Mouse (Mus musculus): ENCODE measurements around the gene Chaf1a. TPM values are rescaled to one million over a fixed set of nuclear protein-coding genes. Genes with fewer than 3 reads are reported as not detected.

Chaf1a gene
- total RNA-seq, 2 experiments from 2014 or later, result 2.1 to 2.3 TPM

GRCm38 (mm10) chr17:56111864-56112263 is 71.6 kb downstream of the Chaf1a start:
- peak; percentile 60 to 66 for DNase-seq (ENCODE audit: low spot score in 2 of 2)

- no peak for DNase-seq (ENCODE audit: low spot score in 2 of 2)
Measured at GRCm38 (mm10) chr17:56112743-56113142, 72.5 kb downstream of the Chaf1a start.

GRCm38 (mm10) chr17:56116193-56116592 is 76.0 kb downstream of the Chaf1a start:
- peak in 1 of 2 experiments; percentile 52 for DNase-seq (ENCODE audit: low spot score in 2 of 2)

GRCm38 (mm10) chr17:56117251-56117710 is 77.0 kb downstream of the Chaf1a start, which contains the start of gene Plin5:
Plin5 (minus strand) TSS chr17:56117596.
- peak; percentile 67 to 73 for DNase-seq (ENCODE audit: low spot score in 2 of 2)

- DNase-seq (ENCODE audit: low spot score in 2 of 2), result no peak
Measured at GRCm38 (mm10) chr17:56119431-56119830, 79.2 kb downstream of the Chaf1a start.

- DNase-seq (ENCODE audit: low spot score in 2 of 2), result peak; percentile 55 to 67
Measured at GRCm38 (mm10) chr17:56119981-56120880, 80.0 kb downstream of the Chaf1a start.

GRCm38 (mm10) chr17:56121826-56122225 is 81.6 kb downstream of the Chaf1a start, which contains the start of gene Lrg1:
Lrg1 (minus strand) TSS chr17:56122001.
- no peak for DNase-seq (ENCODE audit: low spot score in 2 of 2)

Other genes with a start within 250 kb of the Chaf1a start
- 1 to 10 TPM; 5.0 to 5.5 TPM for gene Zfp119a, start 161.5 kb upstream of the Chaf1a start, total RNA-seq (2021)
- 1 to 10 TPM; 4.7 to 4.8 TPM for gene Zfp959, start 148.3 kb upstream of the Chaf1a start, total RNA-seq (2021)
- gene Zfp119b, start 90.9 kb upstream of the Chaf1a start, total RNA-seq (2021), result 1 to 10 TPM; 2.3 to 3.5 TPM
- gene Ebi3, start 87.8 kb upstream of the Chaf1a start, total RNA-seq (2021), result 1 to 10 TPM in 1 of 2 experiments, under 1 TPM in 1; 0.70 to 1.3 TPM
- 10 to 100 TPM; 17.4 to 17.9 TPM for gene Yju2, start 81.3 kb upstream of the Chaf1a start, total RNA-seq (2021)
- gene Shd, start 70.0 kb upstream of the Chaf1a start, total RNA-seq (2021), result 1 to 10 TPM; 2.0 to 2.2 TPM
- 1 to 10 TPM; 2.3 to 4.3 TPM for gene Fsd1, start 53.9 kb upstream of the Chaf1a start, total RNA-seq (2021)
- gene Stap2, start 34.9 kb upstream of the Chaf1a start, total RNA-seq (2021), result 1 to 10 TPM; 5.1 to 5.4 TPM
- gene Mpnd, start 34.7 kb upstream of the Chaf1a start, total RNA-seq (2021), result 10 to 100 TPM; 68.1 to 97.5 TPM
- gene Sh3gl1, start 3.8 kb upstream of the Chaf1a start, total RNA-seq (2021), result 10 to 100 TPM; 38.3 to 39.0 TPM
- 10 to 100 TPM; 63.6 to 77.6 TPM for gene Ubxn6, start 34.6 kb downstream of the Chaf1a start, total RNA-seq (2021)
- 10 to 100 TPM; 53.9 to 67.0 TPM for gene Hdgfl2, start 39.2 kb downstream of the Chaf1a start, total RNA-seq (2021)
- 100 to 1,000 TPM in 1 of 2 experiments, 10 to 100 TPM in 1; 65.0 to 212 TPM for gene Plin4, start 69.4 kb downstream of the Chaf1a start, total RNA-seq (2021)
- gene Plin5, start 77.2 kb downstream of the Chaf1a start, total RNA-seq (2021), result 10 to 100 TPM; 53.7 to 67.4 TPM
- gene Lrg1, start 81.6 kb downstream of the Chaf1a start, total RNA-seq (2021), result 10 to 100 TPM; 21.2 to 57.7 TPM
- 1 to 10 TPM; 6.3 to 7.0 TPM for gene Sema6b, start 99.9 kb downstream of the Chaf1a start, total RNA-seq (2021)
- 1 to 10 TPM; 1.9 to 2.5 TPM for gene Tnfaip8l1, start 122.0 kb downstream of the Chaf1a start, total RNA-seq (2021)
- 10 to 100 TPM; 49.6 to 56.6 TPM for gene Mydgf, start 143.5 kb downstream of the Chaf1a start, total RNA-seq (2021)
- gene Dpp9, start 178.5 kb downstream of the Chaf1a start, total RNA-seq (2021), result 10 to 100 TPM; 35.8 to 37.6 TPM
- gene Fem1a, start 216.4 kb downstream of the Chaf1a start, total RNA-seq (2021), result 10 to 100 TPM; 29.2 to 30.2 TPM
- 10 to 100 TPM; 23.1 to 26.7 TPM for gene Ticam1, start 236.3 kb downstream of the Chaf1a start, total RNA-seq (2021)

Data from adrenal gland, adult 18-20 months (tissue).